Comparison of ENCODE assay signal across 28 mouse cellular contexts in genomic region chr3:107567766-107568165, GRCm38 (mm10). TPM values are rescaled to one million over a fixed set of nuclear protein-coding genes. Genes with fewer than 3 reads are reported as not detected.
DNase-seq lines count a peak whose midpoint lies in the region; TF ChIP-seq lines count a peak whose summit lies in the region.
"Had no signal": no experiment of that assay in that cellular context is flagged by ENCODE, and none has a peak within 500 bp of the region (broad histone marks: within the 10 kb centered on the region; RNA-seq: fewer than 3 reads in every experiment).

No protein-coding gene starts in this region.

- TF ChIP-seq CTCF in kidney, adult 2 months (conservative IDR thresholded peaks at IDR 0.05; ENCODE audit: insufficient read depth, insufficient read length, low read depth, low read length): no peak

- WGBS in kidney, adult 2 months: 58% methylated on average over 7 of the region's 7 CpGs

- peak; percentile 39 for DNase-seq in kidney, adult 2 months
- no peak for DNase-seq in kidney, adult 18-20 months
- DNase-seq in 3134 (ENCODE audit: extremely low read depth, insufficient read length, low spot score) (peak; percentile 45), 3T3-L1 (ENCODE audit: low read depth, low spot score) (peak; percentile 62), NIH3T3 (ENCODE audit: low read depth) (peak; percentile 62)
- no peak for DNase-seq in right cerebral cortex, adult 18-20 months
- no peak for DNase-seq in gastrocnemius, postnatal 10 days
- DNase-seq: adrenal gland, postnatal 14 days; cerebellum, adult 11-12 months; cerebellum, adult 9-10 months; cerebellum, postnatal 25 days; forebrain, postnatal 0 days; heart, adult 18-20 months; heart, postnatal 4 days; kidney, adult 11 months had no signal

- H3K36me3 ChIP-seq in kidney, adult 2 months (ENCODE audit: control insufficient read depth, insufficient read depth, low read length): no peaks in the 10 kb centered on the region
- H3K36me3 ChIP-seq: embryonic facial prominence, embryonic 12.5 days; forebrain, embryonic 12.5 days; hindbrain, embryonic 12.5 days had no signal

- H3K27me3 ChIP-seq in kidney, adult 2 months (replicated peaks; ENCODE audit: control insufficient read depth, insufficient read depth, low read length): no peaks in the 10 kb centered on the region
- H3K27me3 ChIP-seq: embryonic facial prominence, embryonic 12.5 days had no signal

- TF ChIP-seq POLR2A in kidney, adult 2 months (IDR thresholded peaks at IDR 0.05; ENCODE audit: low read depth, low read length): no peak

- no peak overlapping the region for H3K27ac ChIP-seq in kidney, adult 2 months (ENCODE audit: insufficient read depth, low read depth, low read length)
- H3K27ac ChIP-seq: embryonic facial prominence, embryonic 12.5 days; forebrain, embryonic 12.5 days; gastrocnemius, adult 2 months; hindbrain, embryonic 12.5 days; hindbrain, postnatal 0 days had no signal

- H3K4me1 ChIP-seq in kidney, adult 2 months (ENCODE audit: control insufficient read depth, insufficient read depth, low read length): no peaks in the 10 kb centered on the region
- H3K4me1 ChIP-seq: forebrain, embryonic 12.5 days had no signal

- no peak overlapping the region for H3K4me3 ChIP-seq in kidney, adult 2 months (ENCODE audit: insufficient read depth, low read depth, low read length)
- H3K4me3 ChIP-seq: embryonic facial prominence, embryonic 12.5 days; forebrain, embryonic 12.5 days; gastrocnemius, adult 2 months; hindbrain, embryonic 12.5 days had no signal

RNA-seq across cellular contexts. Expression of gene Ubl4b, which starts 12.9 kb away (rescaled TPM):
- 0.06 TPM in 1 of 2 replicates, not detected in the other for polyA plus RNA-seq in kidney, adult 2 months (2012; rRNA removed)
- not detected for total RNA-seq in gastrocnemius, postnatal 10 days (2021)
- total RNA-seq: adrenal gland, adult 18-20 months; adrenal gland, postnatal 14 days; ES-E14; forebrain, postnatal 0 days; gastrocnemius, adult 2 months; gastrocnemius, postnatal 4 days; heart, adult 18-20 months; heart, postnatal 4 days; hindbrain, postnatal 0 days had no signal
- polyA plus RNA-seq: activated CD4-positive, CD25-positive, alpha-beta regulatory T cell, adult 4 months; cortical plate, adult 2 months; forebrain, postnatal 0 days; heart, embryonic 11.5 days; heart, postnatal 0 days; hindbrain, embryonic 12.5 days; hindbrain, postnatal 0 days; intestine, embryonic 14.5 days had no signal

RNA-seq across cellular contexts. Expression of gene Alx3, which starts 27.1 kb away (rescaled TPM):
- not detected in 2 replicates for polyA plus RNA-seq in kidney, adult 2 months (2012; rRNA removed)
- not detected for total RNA-seq in gastrocnemius, postnatal 10 days (2021)
- total RNA-seq: adrenal gland, adult 18-20 months; adrenal gland, postnatal 14 days; gastrocnemius, adult 2 months; gastrocnemius, postnatal 4 days; heart, adult 18-20 months; heart, postnatal 4 days had no signal
- polyA plus RNA-seq: activated CD4-positive, CD25-positive, alpha-beta regulatory T cell, adult 4 months; heart, postnatal 0 days; intestine, embryonic 14.5 days had no signal

RNA-seq across cellular contexts. Expression of gene Slc6a17, which starts 49.9 kb away (rescaled TPM):
- polyA plus RNA-seq in kidney, adult 2 months (2012; rRNA removed): 16.0 and 19.2 TPM in 2 replicates
- under 1 TPM; 0.94 to 0.95 TPM for total RNA-seq in gastrocnemius, postnatal 10 days (2021)
- polyA plus RNA-seq: activated CD4-positive, CD25-positive, alpha-beta regulatory T cell, adult 4 months had no signal

Comparison
In these comparisons a context has a peak if more than half of its experiments do, and no peak if none do; other contexts are left out.
1. DNase-seq: peak in kidney, adult 2 months (single experiment), 3134 (single experiment), 3T3-L1 (single experiment) and NIH3T3 (single experiment); none in kidney, adult 18-20 months (single experiment), right cerebral cortex, adult 18-20 months (single experiment) and gastrocnemius, postnatal 10 days (single experiment).